9 mouse cellular contexts compared by ENCODE assay signal in genomic region chr5:120088561-120088960, GRCm38 (mm10). TPM values are rescaled to one million over a fixed set of nuclear protein-coding genes. Genes with fewer than 3 reads are reported as not detected.
DNase-seq lines count a peak whose midpoint lies in the region; ATAC-seq lines count a peak whose summit lies in the region.
"Had no signal": no experiment of that assay in that cellular context is flagged by ENCODE, and none has a peak within 500 bp of the region (broad histone marks: within the 10 kb centered on the region; RNA-seq: fewer than 3 reads in every experiment).

No protein-coding gene starts in this region.

- peak; percentile 93 for DNase-seq in NIH3T3 (ENCODE audit: low read depth)
- peak; percentile 62 for DNase-seq in cerebellum, adult 11 months
- peak; percentile 94 for DNase-seq in heart, postnatal 4 days
- DNase-seq in layer of hippocampus, postnatal 36 days: peak; percentile 75 to 78
- DNase-seq in right cerebral cortex, postnatal 25 days: peak; percentile 76
- peak; percentile 67 for DNase-seq in yolk sac, embryonic 10.5 days (ENCODE audit: low spot score)

- WGBS in forebrain, embryonic 16.5 days: 2% methylated on average over 16 of the region's 16 CpGs

- 0 out of 2 replicates have a peak overlapping the region, but pooled peaks have one; percentile 26 for H3K4me2 ChIP-seq in forebrain, embryonic 16.5 days (ENCODE audit: low read length)
- H3K4me2 ChIP-seq: stomach, embryonic 15.5 days had no signal

- peaks cover 10% of the 10 kb centered on the region for H3K27me3 ChIP-seq in forebrain, embryonic 16.5 days (replicated peaks; ENCODE audit: control insufficient read depth, insufficient read depth, low read length)
- H3K27me3 ChIP-seq in megakaryocyte, embryonic 14.5 days (replicated peaks): peaks cover 69% of the 10 kb centered on the region

- no peaks in the 10 kb centered on the region for H3K4me1 ChIP-seq in forebrain, embryonic 16.5 days (replicated peaks; ENCODE audit: control insufficient read depth, insufficient read depth, low read length)
- H3K4me1 ChIP-seq in megakaryocyte, embryonic 14.5 days: peaks cover 23% of the 10 kb centered on the region

- no peak overlapping the region for H3K4me3 ChIP-seq in forebrain, embryonic 16.5 days (replicated peaks; ENCODE audit: low read length)
- H3K4me3 ChIP-seq in megakaryocyte, embryonic 14.5 days (replicated peaks): peak overlapping the region; percentile 73
- H3K4me3 ChIP-seq: stomach, embryonic 15.5 days had no signal

- H3K27ac ChIP-seq in forebrain, embryonic 16.5 days (ENCODE audit: low read length): no peak overlapping the region
- H3K27ac ChIP-seq: stomach, embryonic 15.5 days had no signal

- H3K9me3 ChIP-seq in forebrain, embryonic 16.5 days (ENCODE audit: control insufficient read depth, low read length): no peaks in the 10 kb centered on the region
- no peaks in the 10 kb centered on the region for H3K9me3 ChIP-seq in megakaryocyte, embryonic 14.5 days
- H3K9me3 ChIP-seq: stomach, embryonic 15.5 days had no signal

- ATAC-seq in forebrain, embryonic 16.5 days: peak; percentile 40; the same call in 1 of the 2 replicates

- H3K36me3 ChIP-seq in forebrain, embryonic 16.5 days (ENCODE audit: control insufficient read depth, insufficient read depth): no peaks in the 10 kb centered on the region
- no peaks in the 10 kb centered on the region for H3K36me3 ChIP-seq in megakaryocyte, embryonic 14.5 days (replicated peaks; ENCODE audit: low read length)
- H3K36me3 ChIP-seq: stomach, embryonic 15.5 days had no signal

- H3K9ac ChIP-seq in forebrain, embryonic 16.5 days (replicated peaks; ENCODE audit: low read depth, low read length): no peak overlapping the region
- H3K9ac ChIP-seq: stomach, embryonic 15.5 days had no signal

RNA-seq across cellular contexts. Expression of gene Rbm19, which starts 27.7 kb away (rescaled TPM):
- 16.4 and 16.9 TPM in 2 replicates for polyA plus RNA-seq in forebrain, embryonic 16.5 days (2015; fragmentation: Nextera tagmentation; extraction: Ambion mirVana)
- total RNA-seq in heart, postnatal 4 days (2021): 10 to 100 TPM; 18.4 to 21.7 TPM
- 10 to 100 TPM; 18.7 to 19.2 TPM for total RNA-seq in layer of hippocampus, postnatal 36 days (2021)
- polyA plus RNA-seq in megakaryocyte, embryonic 14.5 days (2012; ENCODE audit: insufficient read depth, low replicate concordance): 24.7 and 25.9 TPM in 2 replicates
